Mouse (Mus musculus) mouse embryonic stem cell (cell line): Measurements from ENCODE around the gene Cphx3.
"Not testable (repeated sequence)": the region's sequence is repeated elsewhere in the genome, so short reads cannot be mapped to it uniquely, and the experiment has no call there.

ENCODE experiments used
- in situ Hi-C, 2 experiments: fragments of 300-500 bp; cut with MboI; formaldehyde crosslinking; loops; 1 replicate in 1 of 2; 3 replicates in 1 of 2; pipeline ENCODE4 v1.14.3; 2019 to 2020; ENCODE audit warnings: low sequenced_read_pairs in 2 of 2, low pct_unique_long_range_greater_than_20kb in 1 of 2, mixed read lengths in 1 of 2; ENCODE audit not compliant: unreplicated experiment in 1 of 2

Gene Cphx3

GRCm38 (mm10) chr14:26161156-26161555 lies 79.1 kb downstream of the Cphx3 start:
- in situ Hi-C loops, result not testable (repeated sequence)

GRCm38 (mm10) chr14:26162423-26162822 lies 80.3 kb downstream of the Cphx3 start:
- in situ Hi-C loops, result not testable (repeated sequence)

GRCm38 (mm10) chr14:26165266-26165665 lies 83.2 kb downstream of the Cphx3 start:
- in situ Hi-C loops, result not testable (repeated sequence)

GRCm38 (mm10) chr14:26173955-26174354 lies 91.9 kb downstream of the Cphx3 start:
- in situ Hi-C loops, result not testable (repeated sequence)

- in situ Hi-C loops, result not testable (repeated sequence)
These were observed 92.9 kb downstream of the Cphx3 start for GRCm38 (mm10) chr14:26175028-26175427.

GRCm38 (mm10) chr14:26181660-26182059 lies 99.6 kb downstream of the Cphx3 start:
- in situ Hi-C loops, result not testable (repeated sequence)

GRCm38 (mm10) chr14:26182380-26182779 lies 100.3 kb downstream of the Cphx3 start, which contains the start of gene Plac9b:
Gene Plac9b (minus strand): TSS chr14:26182480.
- in situ Hi-C loops, result not testable (repeated sequence)

GRCm38 (mm10) chr14:26186638-26187037 lies 104.5 kb downstream of the Cphx3 start:
- in situ Hi-C loops, result not testable (repeated sequence)

- in situ Hi-C loops, result not testable (repeated sequence)
These were observed 106.3 kb downstream of the Cphx3 start for GRCm38 (mm10) chr14:26188361-26188760.

GRCm38 (mm10) chr14:26197851-26198250 lies 115.8 kb downstream of the Cphx3 start:
- in situ Hi-C loops, result not testable (repeated sequence)

- in situ Hi-C loops, result not testable (repeated sequence)
These were observed 124.3 kb downstream of the Cphx3 start for GRCm38 (mm10) chr14:26206197-26206925.

GRCm38 (mm10) chr14:26206926-26207247 lies 124.8 kb downstream of the Cphx3 start, which contains the start of gene Tmem254b:
Gene Tmem254b (minus strand): TSS chr14:26207041.
- in situ Hi-C loops, result not testable (repeated sequence)

GRCm38 (mm10) chr14:26216233-26217000 lies 134.3 kb downstream of the Cphx3 start:
- in situ Hi-C loops, result not testable (repeated sequence)

GRCm38 (mm10) chr14:26237183-26237582 lies 155.1 kb downstream of the Cphx3 start:
- in situ Hi-C loops, result not testable (repeated sequence)

GRCm38 (mm10) chr14:26257756-26258617 lies 175.9 kb downstream of the Cphx3 start, which contains the start of gene Duxbl3:
Gene Duxbl3 (plus strand): TSS chr14:26257962.
- in situ Hi-C loops, result not testable (repeated sequence)

- in situ Hi-C loops, result not testable (repeated sequence)
These were observed 176.6 kb downstream of the Cphx3 start for GRCm38 (mm10) chr14:26258729-26259128.
